Mouse (Mus musculus) cerebellum, adult 2 months (tissue): ENCODE data around the gene Gm7982. TPM values are rescaled to one million over a fixed set of nuclear protein-coding genes. Genes with fewer than 3 reads are reported as not detected.
"Not testable (repeated sequence)": the region's sequence is repeated elsewhere in the genome, so short reads cannot be mapped to it uniquely, and the experiment has no call there.

Experiments
- DNase-seq, 2 experiments: peaks; one replicate each; pipeline ENCODE4 v3.0.0; 2021
- H3K27ac ChIP-seq: fragments of 200-500 bp; 2 replicates; pipeline ENCODE4 v1.5.1; 2012; ENCODE audit warnings: low read length, control low read depth, inconsistent platforms; ENCODE audit not compliant: insufficient read depth
- H3K27me3 ChIP-seq: fragments of 200-500 bp; 2 replicates; pipeline ENCODE4 v1.6.1; 2012; ENCODE audit warnings: inconsistent platforms, mild to moderate bottlenecking, low read length, moderate library complexity; ENCODE audit not compliant: control insufficient read depth, insufficient read depth
- H3K4me1 ChIP-seq: fragments of 200-500 bp; 2 replicates; pipeline ENCODE4 v1.6.1; 2011; ENCODE audit warnings: low read length; ENCODE audit not compliant: control insufficient read depth, insufficient read depth
- H3K4me3 ChIP-seq: fragments of 200-500 bp; replicated peaks from 2 replicates; pipeline ENCODE3; 2011; ENCODE audit warnings: mild to moderate bottlenecking, low read depth, low read length, control low read depth; ENCODE audit not compliant: insufficient read depth
- WGBS: fragments of 180-500 bp; shearing (Covaris S2); methylation state at CpG from one replicate; pipeline ENCODE4 v1.1.7; 2018; 5-methylcytosine and 5-hydroxymethylcytosine counted together
- polyA plus RNA-seq: library from polyadenylated mRNA; depleted of rRNA; stranded (reverse); fragments of >200 nt; gene quantifications from 2 replicates; pipeline ENCODE4 v1.2.3, GENCODE M21; 2012; rRNA removed

Gene Gm7982
- not detected in 2 replicates for polyA plus RNA-seq

GRCm38 (mm10) chr5:95741714-95742113 lies at the start of gene Gm7982:
Gm7982 (plus strand) TSS chr5:95742014.
- not testable (repeated sequence) for H3K27me3 ChIP-seq, DNase-seq, H3K4me1 ChIP-seq, H3K27ac ChIP-seq, H3K4me3 ChIP-seq
- no CpG with 5 or more reads among the region's 3 CpGs for WGBS

GRCm38 (mm10) chr5:95736073-95736472 lies 5.7 kb upstream of the Gm7982 start, which contains the start of gene Gm7978:
Gm7978 (minus strand) TSS chr5:95736173.
- not testable (repeated sequence) for H3K27me3 ChIP-seq, H3K4me1 ChIP-seq, H3K27ac ChIP-seq, H3K4me3 ChIP-seq, DNase-seq
- no CpG with 5 or more reads among the region's 1 CpGs for WGBS

GRCm38 (mm10) chr5:95775690-95776089 lies 33.9 kb downstream of the Gm7982 start, which contains the start of gene E330014E10Rik:
E330014E10Rik (plus strand) TSS chr5:95775990.
- H3K27me3 ChIP-seq, DNase-seq, H3K27ac ChIP-seq, H3K4me1 ChIP-seq, H3K4me3 ChIP-seq: not testable (repeated sequence)
- no CpG with 5 or more reads among the region's 2 CpGs for WGBS

Other genes starting within 250 kb of the Gm7982 start
- not detected in 2 replicates for gene Gm3286, start 231.3 kb upstream of the Gm7982 start, polyA plus RNA-seq
- gene Gm7971, start 147.1 kb upstream of the Gm7982 start, polyA plus RNA-seq = not detected in 2 replicates
- not detected in 2 replicates for gene Gm7978, start 5.8 kb upstream of the Gm7982 start, polyA plus RNA-seq
- not detected in 2 replicates for gene E330014E10Rik, start 34.0 kb downstream of the Gm7982 start, polyA plus RNA-seq
- gene Cxcl13, start 214.9 kb downstream of the Gm7982 start, polyA plus RNA-seq = not detected in 2 replicates